Mouse (Mus musculus): ENCODE measurements at regions not wholly inside any gene's neighbourhood (a gene's known extent, or its start where the extent isn't known, plus 50 kb on each side); places are given as distances from the start of the nearest gene placed in this dataset.
A peak's percentile ranks its signal among the peaks of the same experiment; 100 is the strongest.

GRCm38 (mm10) chr12:70763542-70763941, 61.8 kb upstream of the Frmd6 start:
- WGBS: 86% methylated on average over 12 of the region's 12 CpGs
- DNase-seq: no peak
- H3K27ac ChIP-seq: no peak overlapping the region
- intact Hi-C loops (cut with DNase I): no loop called here
- H3K9ac ChIP-seq (ENCODE audit: low read depth, low read length): no peak overlapping the region
- H3K4me1 ChIP-seq (ENCODE audit: control insufficient read depth, insufficient read depth, low read length): no peaks in the 10 kb centered on the region
- no peaks in the 10 kb centered on the region for H3K27me3 ChIP-seq (ENCODE audit: control insufficient read depth, insufficient read depth, low read length)
- H3K36me3 ChIP-seq (ENCODE audit: control insufficient read depth, insufficient read depth, low read length): no peaks in the 10 kb centered on the region
- TF ChIP-seq EP300 (IDR thresholded peaks at IDR 0.05; ENCODE audit: insufficient read depth, low read depth, low read length): no peak
- TF ChIP-seq CTCF (IDR thresholded peaks at IDR 0.05): no peak
- no peak for TF ChIP-seq POLR2A (IDR thresholded peaks at IDR 0.05; ENCODE audit: insufficient read depth, low read depth, low read length)
- H3K79me2 ChIP-seq (replicated peaks; ENCODE audit: control insufficient read depth, insufficient read depth, low read length): no peaks in the 10 kb centered on the region
- H3K4me3 ChIP-seq: no peak overlapping the region

- Histone ChIP-seq H3K4me1 (ENCODE audit: control insufficient read depth, insufficient read depth, low read length) (no peaks in the 10 kb centered on the region), H3K36me3 (ENCODE audit: control insufficient read depth, insufficient read depth, low read length) (no peaks in the 10 kb centered on the region), H3K4me3 (no peak overlapping the region), H3K79me2 (replicated peaks; ENCODE audit: control insufficient read depth, insufficient read depth, low read length) (no peaks in the 10 kb centered on the region), H3K9ac (ENCODE audit: low read depth, low read length) (no peak overlapping the region), H3K27ac (no peak overlapping the region), H3K27me3 (ENCODE audit: control insufficient read depth, insufficient read depth, low read length) (no peaks in the 10 kb centered on the region)
- DNase-seq: no peak
- no peak for TF ChIP-seq EP300 (IDR thresholded peaks at IDR 0.05; ENCODE audit: insufficient read depth, low read depth, low read length)
- TF ChIP-seq POLR2A (IDR thresholded peaks at IDR 0.05; ENCODE audit: insufficient read depth, low read depth, low read length): no peak
- no peak for TF ChIP-seq CTCF (IDR thresholded peaks at IDR 0.05)
- intact Hi-C loops (cut with DNase I): no loop called here
- 74% methylated on average over 4 of the region's 4 CpGs for WGBS
Observed at GRCm38 (mm10) chr12:70766319-70766718, 59.0 kb upstream of the Frmd6 start.

DNA sequence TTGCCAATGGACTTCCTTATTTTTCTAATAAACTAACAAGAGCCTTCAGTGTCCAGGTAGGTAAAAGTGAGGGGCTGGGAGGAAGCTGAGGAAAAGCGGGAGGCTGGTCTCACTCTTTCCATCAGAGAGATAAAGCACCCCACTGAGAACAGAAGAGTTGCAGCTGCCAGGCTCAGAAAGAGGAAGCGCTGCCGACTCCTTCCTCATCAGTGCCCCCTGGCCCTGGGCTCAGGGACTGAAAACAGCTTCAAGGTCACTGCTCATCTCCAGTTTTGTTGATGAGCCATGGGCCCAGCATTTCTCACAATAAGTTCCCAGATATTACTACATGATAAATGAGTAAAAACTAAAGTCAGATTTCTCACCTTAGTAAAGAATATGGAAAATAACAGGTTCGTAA, 57.4 kb upstream of the Frmd6 start:
- no peak overlapping the region for H3K4me3 ChIP-seq
- no peaks in the 10 kb centered on the region for H3K27me3 ChIP-seq (ENCODE audit: control insufficient read depth, insufficient read depth, low read length)
- WGBS: 50% methylated on average over 4 of the region's 4 CpGs
- TF ChIP-seq CTCF (IDR thresholded peaks at IDR 0.05) (peak; percentile 11; the same call in 1 of the 2 replicates), EP300 (IDR thresholded peaks at IDR 0.05; ENCODE audit: insufficient read depth, low read depth, low read length) (no peak)
- DNase-seq: no peak
- no peaks in the 10 kb centered on the region for H3K36me3 ChIP-seq (ENCODE audit: control insufficient read depth, insufficient read depth, low read length)
- H3K79me2 ChIP-seq (replicated peaks; ENCODE audit: control insufficient read depth, insufficient read depth, low read length): no peaks in the 10 kb centered on the region
- no peaks in the 10 kb centered on the region for H3K4me1 ChIP-seq (ENCODE audit: control insufficient read depth, insufficient read depth, low read length)
- intact Hi-C loops (cut with DNase I): no loop called here
- H3K9ac ChIP-seq (ENCODE audit: low read depth, low read length): no peak overlapping the region
- no peak overlapping the region for H3K27ac ChIP-seq

- no peaks in the 10 kb centered on the region for H3K36me3 ChIP-seq (ENCODE audit: control insufficient read depth, insufficient read depth, low read length)
- no peaks in the 10 kb centered on the region for H3K27me3 ChIP-seq (ENCODE audit: control insufficient read depth, insufficient read depth, low read length)
- no peaks in the 10 kb centered on the region for H3K4me1 ChIP-seq (ENCODE audit: control insufficient read depth, insufficient read depth, low read length)
- no peak for DNase-seq
- no peak overlapping the region for H3K9ac ChIP-seq (ENCODE audit: low read depth, low read length)
- no peak overlapping the region for H3K4me3 ChIP-seq
- TF ChIP-seq CTCF (IDR thresholded peaks at IDR 0.05): no peak
- no peak for TF ChIP-seq EP300 (IDR thresholded peaks at IDR 0.05; ENCODE audit: insufficient read depth, low read depth, low read length)
- no peak for TF ChIP-seq POLR2A (IDR thresholded peaks at IDR 0.05; ENCODE audit: insufficient read depth, low read depth, low read length)
- H3K27ac ChIP-seq: no peak overlapping the region
- WGBS: 91% methylated on average over 9 of the region's 9 CpGs
- no peaks in the 10 kb centered on the region for H3K79me2 ChIP-seq (replicated peaks; ENCODE audit: control insufficient read depth, insufficient read depth, low read length)
- intact Hi-C loops (cut with DNase I): no loop called here
Observed at GRCm38 (mm10) chr12:70768745-70769144, 56.6 kb upstream of the Frmd6 start.

- Histone ChIP-seq H3K36me3 (ENCODE audit: control insufficient read depth, insufficient read depth, low read length) (no peaks in the 10 kb centered on the region), H3K4me1 (ENCODE audit: control insufficient read depth, insufficient read depth, low read length) (no peaks in the 10 kb centered on the region), H3K27ac (no peak overlapping the region), H3K79me2 (replicated peaks; ENCODE audit: control insufficient read depth, insufficient read depth, low read length) (no peaks in the 10 kb centered on the region), H3K4me3 (no peak overlapping the region), H3K27me3 (ENCODE audit: control insufficient read depth, insufficient read depth, low read length) (no peaks in the 10 kb centered on the region), H3K9ac (ENCODE audit: low read depth, low read length) (no peak overlapping the region)
- TF ChIP-seq EP300 (IDR thresholded peaks at IDR 0.05; ENCODE audit: insufficient read depth, low read depth, low read length) (no peak), CTCF (IDR thresholded peaks at IDR 0.05) (no peak), POLR2A (IDR thresholded peaks at IDR 0.05; ENCODE audit: insufficient read depth, low read depth, low read length) (no peak)
- no peak for DNase-seq
- intact Hi-C loops (cut with DNase I): no loop called here
- 81% methylated on average over 12 of the region's 12 CpGs for WGBS
Observed at GRCm38 (mm10) chr12:70769538-70770176, 55.7 kb upstream of the Frmd6 start.

- intact Hi-C loops (cut with DNase I): no loop called here
- Histone ChIP-seq H3K4me1 (ENCODE audit: control insufficient read depth, insufficient read depth, low read length) (no peaks in the 10 kb centered on the region; the same call in 1 of the 2 replicates), H3K4me3 (no peak overlapping the region), H3K9ac (ENCODE audit: low read depth, low read length) (no peak overlapping the region), H3K27me3 (ENCODE audit: control insufficient read depth, insufficient read depth, low read length) (no peaks in the 10 kb centered on the region), H3K79me2 (replicated peaks; ENCODE audit: control insufficient read depth, insufficient read depth, low read length) (no peaks in the 10 kb centered on the region), H3K27ac (no peak overlapping the region), H3K36me3 (ENCODE audit: control insufficient read depth, insufficient read depth, low read length) (peaks cover 2% of the 10 kb centered on the region; the same call in 1 of the 2 replicates)
- no peak for TF ChIP-seq EP300 (IDR thresholded peaks at IDR 0.05; ENCODE audit: insufficient read depth, low read depth, low read length)
- TF ChIP-seq CTCF (IDR thresholded peaks at IDR 0.05): no peak
- no peak for TF ChIP-seq POLR2A (IDR thresholded peaks at IDR 0.05; ENCODE audit: insufficient read depth, low read depth, low read length)
- WGBS: 83% methylated on average over 5 of the region's 5 CpGs
- DNase-seq: no peak
Observed at GRCm38 (mm10) chr12:70774006-70774405, 51.3 kb upstream of the Frmd6 start.

Data from heart, adult 2 months (tissue).